Mouse (Mus musculus) kidney, postnatal 10 days (tissue): Measurements from ENCODE around the gene Olfr135.

Source experiments
- DNase-seq: peaks from one replicate; pipeline ENCODE4 v3.0.0; 2021; ENCODE audit warnings: mixed read lengths

Gene Olfr135

DNA sequence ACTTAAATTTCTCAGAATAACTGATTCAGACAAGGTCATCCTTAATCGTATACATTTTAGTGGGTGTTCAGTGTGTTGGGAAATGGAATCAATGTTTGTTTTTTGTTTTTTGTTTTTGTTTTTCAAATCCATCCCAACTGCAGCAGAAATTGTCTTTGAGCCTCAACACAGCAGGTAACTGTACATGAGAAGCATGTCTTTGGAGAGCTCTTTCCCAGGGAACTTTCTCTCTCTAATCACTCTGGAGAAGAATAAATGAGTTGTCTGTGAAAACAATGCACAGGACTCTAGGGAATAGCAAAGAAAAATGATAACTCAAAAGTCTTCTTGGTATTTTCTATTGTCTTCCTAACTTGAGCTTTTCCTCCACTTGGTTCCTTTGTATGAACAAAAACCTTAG lies at the start of gene Olfr135:
TSS of gene Olfr135 (plus strand) at position 301 of the 400 bp plus-strand sequence.
- DNase-seq = no peak

DNA sequence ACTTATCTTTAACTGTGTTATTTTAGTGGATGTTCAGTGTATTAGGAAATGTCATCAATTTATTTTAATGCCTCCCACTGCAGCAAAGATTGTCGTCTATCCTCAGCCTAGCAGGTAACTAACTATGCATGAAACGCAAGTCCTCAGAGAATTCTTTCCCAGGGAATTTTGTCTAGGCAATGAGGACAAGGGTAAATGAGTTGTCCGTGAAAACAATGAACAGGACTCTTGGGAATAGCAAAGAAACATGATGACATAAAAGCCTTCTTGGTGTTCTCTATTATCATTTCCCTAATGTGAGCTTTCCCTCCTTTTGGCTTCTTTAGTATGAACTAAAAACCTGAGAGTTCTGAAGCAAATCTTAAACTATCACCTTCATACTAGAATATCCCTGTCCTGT lies 33.0 kb upstream of the Olfr135 start, which contains the start of gene Olfr134:
TSS of gene Olfr134 (plus strand) at position 301 of the 400 bp plus-strand sequence.
- DNase-seq = no peak
